Mouse (Mus musculus) CH12.LX (cell line): ENCODE measurements around the gene Adarb1. TPM values are rescaled to one million over a fixed set of nuclear protein-coding genes. Genes with fewer than 3 reads are reported as not detected.

ENCODE experiments used
- DNase-seq: peaks from one replicate; pipeline ENCODE4 v3.0.0-alpha.2; 2013; ENCODE audit errors: extremely low read depth
- H3K27ac ChIP-seq: 2 replicates; pipeline ENCODE4 v1.5.1; 2012; ENCODE audit warnings: low read depth, mild to moderate bottlenecking, control low read depth, moderate library complexity; ENCODE audit not compliant: insufficient read depth
- H3K27me3 ChIP-seq: replicated peaks from 2 replicates; pipeline ENCODE3; 2012; ENCODE audit warnings: inconsistent platforms
- H3K36me3 ChIP-seq, 2 experiments: replicated peaks in 1 of 2; 2 replicates each; pipeline versions ENCODE3 to v1.6.1; 2012; ENCODE audit warnings: inconsistent platforms in 1 of 2, low read length in 1 of 2, mild to moderate bottlenecking in 1 of 2, mixed read lengths in 1 of 2, moderate library complexity in 1 of 2; ENCODE audit not compliant: control insufficient read depth in 1 of 2, insufficient read depth in 1 of 2
- H3K4me1 ChIP-seq, 2 experiments: 2 replicates each; pipeline ENCODE4 v1.6.1; 2012; ENCODE audit warnings: inconsistent platforms in 1 of 2, moderate library complexity in 1 of 2; ENCODE audit not compliant: insufficient read depth in 2 of 2, control insufficient read depth in 1 of 2
- H3K4me2 ChIP-seq: 2 replicates; pipeline ENCODE4 v1.6.1; 2012; ENCODE audit warnings: low read depth, mild to moderate bottlenecking, control low read depth; ENCODE audit not compliant: poor library complexity, insufficient read depth, severe bottlenecking
- H3K4me3 ChIP-seq, 3 experiments: fragments of 150-350 bp in 1 of 3; sonication (generic) in 1 of 3; replicated peaks in 1 of 3; 2 replicates each; pipeline versions ENCODE3 to v1.5.1; 2011 to 2012; ENCODE audit warnings: low read depth in 2 of 3, low read length in 2 of 3, mild to moderate bottlenecking in 2 of 3, moderate library complexity in 2 of 3, control low read depth in 1 of 3, improper control_type of control experiment in 1 of 3, inconsistent platforms in 1 of 3, mixed read lengths in 1 of 3; ENCODE audit not compliant: poor library complexity in 1 of 3
- H3K79me2 ChIP-seq: replicated peaks from 2 replicates; pipeline ENCODE4 v1.6.1; 2012; ENCODE audit warnings: mild to moderate bottlenecking, moderate library complexity; ENCODE audit not compliant: control insufficient read depth, poor library complexity, insufficient read depth, severe bottlenecking; ENCODE audit errors: extremely low read depth
- H3K9ac ChIP-seq: 2 replicates; pipeline ENCODE4 v1.6.1; 2012; ENCODE audit warnings: low read depth, mild to moderate bottlenecking, control low read depth, moderate library complexity; ENCODE audit not compliant: insufficient read depth
- H3K9me3 ChIP-seq: replicated peaks from 2 replicates; pipeline ENCODE3; 2012; ENCODE audit warnings: low read length, inconsistent platforms, mixed read lengths
- BHLHE40 ChIP-seq: IDR thresholded peaks from 2 replicates; pipeline ENCODE4 v1.6.1; 2011; ENCODE audit warnings: mild to moderate bottlenecking, low read depth, low read length, improper control_type of control experiment
- CHD1 ChIP-seq: IDR thresholded peaks from 2 replicates; pipeline ENCODE4 v1.6.1; 2012; ENCODE audit warnings: low read depth, low read length, improper control_type of control experiment, inconsistent platforms
- CTCF ChIP-seq, 2 experiments: IDR thresholded peaks in 1 of 2; conservative IDR thresholded peaks in 1 of 2; 2 replicates each; pipeline ENCODE4 v1.5.1; 2011 to 2012; ENCODE audit warnings: low read depth in 2 of 2, low read length in 2 of 2, improper control_type of control experiment in 1 of 2, inconsistent platforms in 1 of 2, mild to moderate bottlenecking in 1 of 2, moderate library complexity in 1 of 2
- E2F4 ChIP-seq: IDR thresholded peaks from 2 replicates; pipeline ENCODE4 v1.6.1; 2011; ENCODE audit warnings: low read depth, low read length, improper control_type of control experiment; ENCODE audit not compliant: insufficient replicate concordance
- ETS1 ChIP-seq: conservative IDR thresholded peaks from 2 replicates; pipeline ENCODE4 v1.6.1; 2012; ENCODE audit warnings: low read depth, mild to moderate bottlenecking, inconsistent platforms, low read length, improper control_type of control experiment, moderate library complexity
- GABPA ChIP-seq: IDR thresholded peaks from 2 replicates; pipeline ENCODE4 v1.6.1; 2012; ENCODE audit warnings: low read depth, low read length, improper control_type of control experiment, inconsistent platforms; ENCODE audit not compliant: insufficient replicate concordance
- HCFC1 ChIP-seq: IDR thresholded peaks from 2 replicates; pipeline ENCODE4 v1.6.1; 2012; ENCODE audit warnings: low read depth, mild to moderate bottlenecking, inconsistent platforms, low read length, improper control_type of control experiment
- JUN ChIP-seq: IDR thresholded peaks from 2 replicates; pipeline ENCODE4 v1.6.1; 2011; ENCODE audit warnings: low read depth, mild to moderate bottlenecking, low read length, improper control_type of control experiment, moderate library complexity; ENCODE audit not compliant: insufficient read depth
- JUND ChIP-seq: conservative IDR thresholded peaks from 2 replicates; pipeline ENCODE4 v1.6.1; 2011; ENCODE audit warnings: low read depth, low read length, improper control_type of control experiment
- KAT2A ChIP-seq: IDR thresholded peaks from 2 replicates; pipeline ENCODE4 v1.6.1; 2012; ENCODE audit warnings: low read length, improper control_type of control experiment, inconsistent platforms; ENCODE audit not compliant: insufficient replicate concordance
- MAX ChIP-seq: IDR thresholded peaks from 2 replicates; pipeline ENCODE4 v1.6.1; 2011; ENCODE audit warnings: low read length, improper control_type of control experiment
- MAZ ChIP-seq: IDR thresholded peaks from 2 replicates; pipeline ENCODE4 v1.6.1; 2012; ENCODE audit warnings: low read depth, mild to moderate bottlenecking, inconsistent platforms, low read length, improper control_type of control experiment, moderate library complexity
- MEF2A ChIP-seq: IDR thresholded peaks from 2 replicates; pipeline ENCODE4 v1.6.1; 2014; ENCODE audit warnings: low read depth, mild to moderate bottlenecking, inconsistent platforms, low read length, improper control_type of control experiment, borderline replicate concordance
- NELFE ChIP-seq: IDR thresholded peaks from 2 replicates; pipeline ENCODE4 v1.6.1; 2011; ENCODE audit warnings: low read depth, low read length, improper control_type of control experiment
- POLR2A ChIP-seq: IDR thresholded peaks from 2 replicates; pipeline ENCODE4 v1.6.1; 2011; ENCODE audit warnings: low read depth, mild to moderate bottlenecking, improper control_type of control experiment, low read length
- SIN3A ChIP-seq: IDR thresholded peaks from 2 replicates; pipeline ENCODE4 v1.6.1; 2012; ENCODE audit warnings: low read length, improper control_type of control experiment, inconsistent platforms
- TCF12 ChIP-seq: IDR thresholded peaks from 2 replicates; pipeline ENCODE4 v1.6.1; 2014; ENCODE audit warnings: low read depth, mild to moderate bottlenecking, inconsistent platforms, low read length, improper control_type of control experiment
- UBTF ChIP-seq: IDR thresholded peaks from 2 replicates; pipeline ENCODE4 v1.6.1; 2012; ENCODE audit warnings: low read depth, mild to moderate bottlenecking, inconsistent platforms, low read length, improper control_type of control experiment, moderate library complexity
- USF1 ChIP-seq: IDR thresholded peaks from 2 replicates; pipeline ENCODE4 v1.6.1; 2014; ENCODE audit warnings: low read depth, mild to moderate bottlenecking, inconsistent platforms, low read length, improper control_type of control experiment
- USF2 ChIP-seq: conservative IDR thresholded peaks from 2 replicates; pipeline ENCODE4 v1.6.1; 2011; ENCODE audit warnings: low read depth, low read length, improper control_type of control experiment
- ZC3H11A ChIP-seq: IDR thresholded peaks from 2 replicates; pipeline ENCODE4 v1.6.1; 2012; ENCODE audit warnings: low read depth, mild to moderate bottlenecking, inconsistent platforms, low read length, improper control_type of control experiment
- ZKSCAN1 ChIP-seq: IDR thresholded peaks from 2 replicates; pipeline ENCODE4 v1.6.1; 2012; ENCODE audit warnings: low read depth, inconsistent platforms, low read length, improper control_type of control experiment, borderline replicate concordance
- ZMIZ1 ChIP-seq: IDR thresholded peaks from 2 replicates; pipeline ENCODE4 v1.6.1; 2012; ENCODE audit warnings: low read depth, mild to moderate bottlenecking, inconsistent platforms, low read length, improper control_type of control experiment
- dilution Hi-C: fragments of 300-500 bp; cut with MboI; formaldehyde crosslinking; loops from 2 replicates; pipeline ENCODE4 v1.14.3; 2020; ENCODE audit warnings: low sequenced_read_pairs; ENCODE audit not compliant: extremely low pct_unique_long_range_greater_than_20kb, extremely low pct_ligation_motif_present
- in situ Hi-C: fragments of 300-500 bp; cut with MboI; formaldehyde crosslinking; loops from 3 replicates; pipeline ENCODE4 v1.14.3; 2019; ENCODE audit warnings: low sequenced_read_pairs, low pct_ligation_motif_present, low pct_unique_long_range_greater_than_20kb, mixed read lengths
- polyA plus RNA-seq: library from polyadenylated mRNA; unstranded; fragments of >175 nt; gene quantifications from 2 replicates; pipeline ENCODE4 v1.2.1, GENCODE M21; 2012; ENCODE audit warnings: low read depth; ENCODE audit not compliant: insufficient read length
- total RNA-seq, 2 experiments: library from RNA; depleted of rRNA; stranded (reverse); fragments of 300-350 nt in 1 of 2; fragments of >200 nt in 1 of 2; gene quantifications; 2 replicates each; pipeline ENCODE4 v1.2.3; 2012 to 2014

Adarb1 gene
- total and polyA plus RNA-seq, 3 experiments = 1.7 to 3.5 (median 2.4) TPM

GRCm38 (mm10) chr10:77339871-77340341 lies 78.2 kb downstream of the Adarb1 start:
- Histone ChIP-seq H3K79me2 (no peaks in the 10 kb centered on the region), H3K27ac (no peak overlapping the region), H3K36me3 (no peaks in the 10 kb centered on the region), H3K4me2 (no peak overlapping the region), H3K4me1 (no peaks in the 10 kb centered on the region), H3K9ac (no peak overlapping the region), H3K9me3 (no peaks in the 10 kb centered on the region), H3K4me3 (no peak overlapping the region), H3K27me3 (no peaks in the 10 kb centered on the region)
- in situ Hi-C loops = loop anchor here (10.0 kb wide), 1 partner anchor 205 kb away; no protein-coding TSS in a partner anchor
- TF ChIP-seq USF2 (no peak), ZKSCAN1 (no peak), ETS1 (no peak), NELFE (no peak)
- no peak for DNase-seq
- dilution Hi-C loops = no loop called here

GRCm38 (mm10) chr10:77333518-77333917 lies 84.6 kb downstream of the Adarb1 start:
- dilution Hi-C loops = no loop called here

DNA sequence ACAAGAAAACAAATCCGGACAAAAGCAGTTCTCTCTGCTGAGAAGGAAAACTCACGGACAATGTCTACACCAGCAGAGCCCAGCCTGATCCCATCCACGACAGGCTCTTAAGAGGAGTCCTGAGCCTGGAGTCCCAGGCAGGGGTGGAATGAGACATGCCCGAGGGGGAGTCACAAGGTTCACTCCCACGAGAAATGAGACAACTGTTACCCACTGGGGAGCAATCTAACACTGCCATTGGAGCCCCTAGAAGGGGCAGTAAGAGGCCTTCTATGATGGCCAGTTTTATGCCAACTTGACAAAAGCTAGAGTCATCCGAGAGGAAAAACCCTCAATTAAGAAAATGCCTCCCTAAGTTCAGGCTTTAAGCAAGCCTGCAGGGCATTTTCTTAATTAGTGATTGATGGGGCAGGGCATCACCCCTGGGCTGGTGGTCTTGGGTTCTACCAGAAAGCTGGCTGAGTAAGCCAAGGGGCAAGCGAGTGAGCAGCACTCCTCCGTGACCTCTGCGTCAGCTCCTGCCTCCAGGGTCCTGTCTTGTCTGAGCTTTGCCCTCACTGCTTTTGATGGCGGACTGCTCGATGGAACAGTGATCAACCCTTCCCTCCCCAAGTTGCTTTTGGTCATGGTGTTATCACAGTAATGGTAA lies 88.5 kb downstream of the Adarb1 start:
- Histone ChIP-seq H3K9ac (no peak overlapping the region), H3K27me3 (no peaks in the 10 kb centered on the region), H3K36me3 (peaks cover 0 to 3% of the 10 kb centered on the region in 2 experiments), H3K79me2 (no peaks in the 10 kb centered on the region), H3K4me3 (no peak overlapping the region), H3K27ac (no peak overlapping the region), H3K4me2 (no peak overlapping the region), H3K4me1 (no peaks in the 10 kb centered on the region), H3K9me3 (no peaks in the 10 kb centered on the region)
- in situ Hi-C loops (loop anchor here (10.0 kb wide), 1 partner anchor 195 kb away; no protein-coding TSS in a partner anchor), dilution Hi-C loops (no loop called here)
- no peak for TF ChIP-seq MEF2A
- TF ChIP-seq USF1 = no peak
- TF ChIP-seq HCFC1 = no peak
- no peak for TF ChIP-seq JUN
- TF ChIP-seq USF2 = no peak
- no peak for TF ChIP-seq SIN3A
- no peak for TF ChIP-seq BHLHE40
- no peak for TF ChIP-seq MAX
- no peak for TF ChIP-seq KAT2A
- no peak for TF ChIP-seq JUND
- TF ChIP-seq ZC3H11A = no peak
- TF ChIP-seq UBTF = no peak
- no peak for TF ChIP-seq TCF12
- no peak for TF ChIP-seq NELFE
- no peak for TF ChIP-seq ZKSCAN1
- no peak for DNase-seq

More at GRCm38 (mm10) chr10:77333518-77333917, 84.6 kb downstream of the Adarb1 start:
- H3K4me2 ChIP-seq = peak overlapping the region; percentile 21; the same call in 1 of the 2 replicates
- TF ChIP-seq MAZ = no peak
- TF ChIP-seq NELFE = no peak
- TF ChIP-seq SIN3A = no peak
- no peak for TF ChIP-seq HCFC1
- TF ChIP-seq CHD1 = no peak
- TF ChIP-seq POLR2A = no peak
- no peak for TF ChIP-seq GABPA
- TF ChIP-seq CTCF (conservative IDR thresholded peaks at IDR 0.05 in 1 of 2, IDR thresholded peaks at IDR 0.05 in 1 of 2; ENCODE audit: low read depth in 2 of 2, low read length in 2 of 2) = no peak
- TF ChIP-seq ZKSCAN1 = no peak
- TF ChIP-seq ZC3H11A = no peak
- no peak for TF ChIP-seq E2F4
- TF ChIP-seq JUN = no peak
- no peak for TF ChIP-seq ZMIZ1
- H3K27me3 ChIP-seq = no peaks in the 10 kb centered on the region
- no peaks in the 10 kb centered on the region for H3K9me3 ChIP-seq
- no peaks in the 10 kb centered on the region for H3K4me1 ChIP-seq
- in situ Hi-C loops = loop anchor here (10.0 kb wide), 1 partner anchor 199 kb away; no protein-coding TSS in a partner anchor
- no peak overlapping the region for H3K27ac ChIP-seq
- H3K9ac ChIP-seq = no peak overlapping the region
- no peak overlapping the region for H3K4me3 ChIP-seq
- no peaks in the 10 kb centered on the region for H3K36me3 ChIP-seq
- H3K79me2 ChIP-seq = no peaks in the 10 kb centered on the region
- DNase-seq = no peak
